Mouse (Mus musculus) CH12.LX (cell line): ENCODE results near the gene Vmn2r40. TPM values are rescaled to one million over a fixed set of nuclear protein-coding genes. Genes with fewer than 3 reads are reported as not detected.
"Not testable (repeated sequence)": the region's sequence is repeated elsewhere in the genome, so short reads cannot be mapped to it uniquely, and the experiment has no call there.

Experiments used
- DNase-seq: peaks from one replicate; pipeline ENCODE4 v3.0.0-alpha.2; 2013; ENCODE audit errors: extremely low read depth
- H3K27ac ChIP-seq: 2 replicates; pipeline ENCODE4 v1.5.1; 2012; ENCODE audit warnings: low read depth, mild to moderate bottlenecking, control low read depth, moderate library complexity; ENCODE audit not compliant: insufficient read depth
- H3K27me3 ChIP-seq: replicated peaks from 2 replicates; pipeline ENCODE3; 2012; ENCODE audit warnings: inconsistent platforms
- H3K36me3 ChIP-seq, 2 experiments: replicated peaks in 1 of 2; 2 replicates each; pipeline versions ENCODE3 to v1.6.1; 2012; ENCODE audit warnings: inconsistent platforms in 1 of 2, low read length in 1 of 2, mild to moderate bottlenecking in 1 of 2, mixed read lengths in 1 of 2, moderate library complexity in 1 of 2; ENCODE audit not compliant: control insufficient read depth in 1 of 2, insufficient read depth in 1 of 2
- H3K4me1 ChIP-seq, 2 experiments: 2 replicates each; pipeline ENCODE4 v1.6.1; 2012; ENCODE audit warnings: inconsistent platforms in 1 of 2, moderate library complexity in 1 of 2; ENCODE audit not compliant: insufficient read depth in 2 of 2, control insufficient read depth in 1 of 2
- H3K4me2 ChIP-seq: 2 replicates; pipeline ENCODE4 v1.6.1; 2012; ENCODE audit warnings: low read depth, mild to moderate bottlenecking, control low read depth; ENCODE audit not compliant: poor library complexity, insufficient read depth, severe bottlenecking
- H3K4me3 ChIP-seq, 3 experiments: fragments of 150-350 bp in 1 of 3; sonication (generic) in 1 of 3; replicated peaks in 1 of 3; 2 replicates each; pipeline versions ENCODE3 to v1.5.1; 2011 to 2012; ENCODE audit warnings: low read depth in 2 of 3, low read length in 2 of 3, mild to moderate bottlenecking in 2 of 3, moderate library complexity in 2 of 3, control low read depth in 1 of 3, improper control_type of control experiment in 1 of 3, inconsistent platforms in 1 of 3, mixed read lengths in 1 of 3; ENCODE audit not compliant: poor library complexity in 1 of 3
- H3K79me2 ChIP-seq: replicated peaks from 2 replicates; pipeline ENCODE4 v1.6.1; 2012; ENCODE audit warnings: mild to moderate bottlenecking, moderate library complexity; ENCODE audit not compliant: control insufficient read depth, poor library complexity, insufficient read depth, severe bottlenecking; ENCODE audit errors: extremely low read depth
- H3K9ac ChIP-seq: 2 replicates; pipeline ENCODE4 v1.6.1; 2012; ENCODE audit warnings: low read depth, mild to moderate bottlenecking, control low read depth, moderate library complexity; ENCODE audit not compliant: insufficient read depth
- H3K9me3 ChIP-seq: replicated peaks from 2 replicates; pipeline ENCODE3; 2012; ENCODE audit warnings: low read length, inconsistent platforms, mixed read lengths
- dilution Hi-C: fragments of 300-500 bp; cut with MboI; formaldehyde crosslinking; loops from 2 replicates; pipeline ENCODE4 v1.14.3; 2020; ENCODE audit warnings: low sequenced_read_pairs; ENCODE audit not compliant: extremely low pct_unique_long_range_greater_than_20kb, extremely low pct_ligation_motif_present
- in situ Hi-C: fragments of 300-500 bp; cut with MboI; formaldehyde crosslinking; loops from 3 replicates; pipeline ENCODE4 v1.14.3; 2019; ENCODE audit warnings: low sequenced_read_pairs, low pct_ligation_motif_present, low pct_unique_long_range_greater_than_20kb, mixed read lengths
- polyA plus RNA-seq: library from polyadenylated mRNA; unstranded; fragments of >175 nt; gene quantifications from 2 replicates; pipeline ENCODE4 v1.2.1, GENCODE M21; 2012; ENCODE audit warnings: low read depth; ENCODE audit not compliant: insufficient read length
- total RNA-seq, 2 experiments: library from RNA; depleted of rRNA; stranded (reverse); fragments of 300-350 nt in 1 of 2; fragments of >200 nt in 1 of 2; gene quantifications; 2 replicates each; pipeline ENCODE4 v1.2.3; 2012 to 2014

Gene Vmn2r40
- total RNA-seq (2012; rRNA removed) (not detected in 2 replicates), total RNA-seq (2014; rRNA removed) (not detected in 2 replicates), polyA plus RNA-seq (not detected in 2 replicates)

GRCm38 (mm10) chr7:8931335-8931734, at the start of gene Vmn2r40:
Gene Vmn2r40, minus strand, starts transcription at chr7:8931435.
- H3K36me3 ChIP-seq, H3K9me3 ChIP-seq, dilution Hi-C loops, H3K4me2 ChIP-seq, H3K4me1 ChIP-seq, H3K9ac ChIP-seq, H3K27me3 ChIP-seq, H3K4me3 ChIP-seq, H3K79me2 ChIP-seq, in situ Hi-C loops, DNase-seq, H3K27ac ChIP-seq: not testable (repeated sequence)

Other genes with a start within 250 kb of the Vmn2r40 start
- not detected in 2 replicates for gene Vmn2r39, start 99.4 kb upstream of the Vmn2r40 start, total RNA-seq (2012; rRNA removed)
- not detected in 2 replicates for gene Vmn2r39, start 99.4 kb upstream of the Vmn2r40 start, total RNA-seq (2014; rRNA removed)
- gene Vmn2r39, start 99.4 kb upstream of the Vmn2r40 start, polyA plus RNA-seq = not detected in 2 replicates
- gene Vmn2r38, start 166.4 kb upstream of the Vmn2r40 start, total RNA-seq (2012; rRNA removed) = not detected in 2 replicates
- not detected in 2 replicates for gene Vmn2r38, start 166.4 kb upstream of the Vmn2r40 start, total RNA-seq (2014; rRNA removed)
- gene Vmn2r38, start 166.4 kb upstream of the Vmn2r40 start, polyA plus RNA-seq = not detected in 2 replicates